Mouse (Mus musculus) embryonic facial prominence, embryonic 15.5 days (tissue): ENCODE measurements around the gene Rsg1. TPM values are rescaled to one million over a fixed set of nuclear protein-coding genes. Genes with fewer than 3 reads are reported as not detected.
A peak's percentile ranks its signal among the peaks of the same experiment; 100 is the strongest.

Experiments
- ATAC-seq: fragments of 200-750 bp; cut with Nextera tagmentation; 2 replicates; pipeline ENCODE4 v1.8.0; 2017; ENCODE audit warnings: low read depth, moderate TSS enrichment; ENCODE audit not compliant: insufficient number of reproducible peaks, low FRiP score, low TSS enrichment
- H3K27ac ChIP-seq: fragments of 300-500 bp; sonication (generic); replicated peaks from 2 replicates; pipeline ENCODE4 v1.5.1; 2015; ENCODE audit warnings: mild to moderate bottlenecking, inconsistent platforms
- H3K27me3 ChIP-seq: fragments of 300-500 bp; sonication (generic); 2 replicates; pipeline ENCODE4 v1.6.1; 2015; ENCODE audit warnings: inconsistent platforms
- H3K36me3 ChIP-seq: fragments of 300-500 bp; sonication (generic); 2 replicates; pipeline ENCODE4 v1.6.1; 2015; ENCODE audit warnings: mild to moderate bottlenecking, inconsistent platforms
- H3K4me1 ChIP-seq: fragments of 300-500 bp; sonication (generic); 2 replicates; pipeline ENCODE4 v1.6.1; 2015; ENCODE audit warnings: inconsistent platforms
- H3K4me2 ChIP-seq: fragments of 300-500 bp; sonication (generic); replicated peaks from 2 replicates; pipeline ENCODE4 v1.6.1; 2015; ENCODE audit warnings: mild to moderate bottlenecking, inconsistent platforms
- H3K4me3 ChIP-seq: fragments of 300-500 bp; sonication (generic); replicated peaks from 2 replicates; pipeline ENCODE4 v1.5.1; 2015; ENCODE audit warnings: mild to moderate bottlenecking, inconsistent platforms
- H3K9ac ChIP-seq: fragments of 300-500 bp; sonication (generic); 2 replicates; pipeline ENCODE4 v1.6.1; 2015; ENCODE audit warnings: inconsistent platforms
- H3K9me3 ChIP-seq: fragments of 300-500 bp; sonication (generic); replicated peaks from 2 replicates; pipeline ENCODE4 v1.6.1; 2016; ENCODE audit warnings: inconsistent platforms
- WGBS: fragments of 180-500 bp; shearing (Covaris S2); methylation state at CpG from one replicate; pipeline ENCODE4 v1.1.7; 2015; 5-methylcytosine and 5-hydroxymethylcytosine counted together
- polyA plus RNA-seq: library from polyadenylated mRNA; unstranded; fragments of >200 nt; fragmentation: Nextera tagmentation; extraction: Ambion mirVana; gene quantifications from 2 replicates; pipeline ENCODE4 v1.2.1, GENCODE M21; 2015

The Rsg1 gene
- polyA plus RNA-seq, 1 experiment from 2014 or later = 8.1 TPM

- Histone ChIP-seq H3K36me3 (0 out of 2 replicates have a peak, but pooled peaks cover 2% of the 10 kb centered on the region), H3K9ac (no peak overlapping the region), H3K4me3 (no peak overlapping the region), H3K27me3 (no peaks in the 10 kb centered on the region), H3K4me1 (peaks cover 19% of the 10 kb centered on the region), H3K9me3 (no peaks in the 10 kb centered on the region), H3K27ac (peak overlapping the region; percentile 14; the same call in 1 of the 2 replicates), H3K4me2 (peak overlapping the region; percentile 86; the same call in 1 of the 2 replicates)
- no peak for ATAC-seq
- WGBS = 85% methylated on average over 9 of the region's 9 CpGs
Observed at GRCm38 (mm10) chr4:141212892-141213291, 864 bp upstream of the Rsg1 start.

GRCm38 (mm10) chr4:141213342-141213741 lies 414 bp upstream of the Rsg1 start:
- Histone ChIP-seq H3K9me3 (no peaks in the 10 kb centered on the region), H3K4me3 (peak overlapping the region; percentile 52), H3K27ac (peak overlapping the region; percentile 48), H3K9ac (no peak overlapping the region), H3K4me1 (peaks cover 19% of the 10 kb centered on the region), H3K27me3 (no peaks in the 10 kb centered on the region), H3K4me2 (peak overlapping the region; percentile 86), H3K36me3 (0 out of 2 replicates have a peak, but pooled peaks cover 5% of the 10 kb centered on the region)
- no peak for ATAC-seq
- WGBS = 47% methylated on average over 2 of the region's 2 CpGs

- H3K9ac ChIP-seq = peak overlapping the region; percentile 16; the same call in 1 of the 2 replicates
- peak overlapping the region; percentile 86 for H3K4me2 ChIP-seq
- H3K27ac ChIP-seq = 0 out of 2 replicates have a peak overlapping the region, but pooled peaks have one; percentile 48
- no peak for ATAC-seq
- peak overlapping the region; percentile 52 for H3K4me3 ChIP-seq
- H3K4me1 ChIP-seq = peaks cover 19% of the 10 kb centered on the region
- no peaks in the 10 kb centered on the region for H3K27me3 ChIP-seq
- WGBS = under 1% methylated on average over 16 of the region's 16 CpGs
- no peaks in the 10 kb centered on the region for H3K9me3 ChIP-seq
- H3K36me3 ChIP-seq = 0 out of 2 replicates have a peak, but pooled peaks cover 5% of the 10 kb centered on the region
Observed at GRCm38 (mm10) chr4:141214337-141214851, 638 bp downstream of the Rsg1 start.

- Histone ChIP-seq H3K9me3 (no peaks in the 10 kb centered on the region), H3K4me1 (peaks cover under 1% of the 10 kb centered on the region), H3K4me2 (no peak overlapping the region), H3K9ac (no peak overlapping the region), H3K27me3 (no peaks in the 10 kb centered on the region), H3K27ac (no peak overlapping the region), H3K36me3 (0 out of 2 replicates have a peak, but pooled peaks cover 9% of the 10 kb centered on the region), H3K4me3 (no peak overlapping the region)
- ATAC-seq = no peak
- WGBS = 88% methylated on average over 20 of the region's 20 CpGs
Observed at GRCm38 (mm10) chr4:141219583-141220213, 5.9 kb downstream of the Rsg1 start.

GRCm38 (mm10) chr4:141221848-141222247 lies 8.1 kb downstream of the Rsg1 start:
- H3K27me3 ChIP-seq = no peaks in the 10 kb centered on the region

GRCm38 (mm10) chr4:141222752-141223151 lies 9.0 kb downstream of the Rsg1 start:
- no peak for ATAC-seq
- 81% methylated on average over 5 of the region's 5 CpGs for WGBS
- no peak overlapping the region for H3K27ac ChIP-seq

More at GRCm38 (mm10) chr4:141221848-141222247, 8.1 kb downstream of the Rsg1 start:
- no peak for ATAC-seq
- Histone ChIP-seq H3K9ac (no peak overlapping the region), H3K4me1 (no peaks in the 10 kb centered on the region), H3K27ac (no peak overlapping the region), H3K9me3 (no peaks in the 10 kb centered on the region), H3K4me3 (no peak overlapping the region), H3K36me3 (0 out of 2 replicates have a peak, but pooled peaks cover 9% of the 10 kb centered on the region), H3K4me2 (no peak overlapping the region)
- WGBS = 73% methylated on average over 2 of the region's 2 CpGs

GRCm38 (mm10) chr4:141228687-141229086 lies 14.9 kb downstream of the Rsg1 start:
- Histone ChIP-seq H3K9me3 (no peaks in the 10 kb centered on the region), H3K27ac (no peak overlapping the region), H3K4me3 (no peak overlapping the region), H3K4me2 (no peak overlapping the region), H3K9ac (no peak overlapping the region), H3K36me3 (no peaks in the 10 kb centered on the region), H3K4me1 (no peaks in the 10 kb centered on the region), H3K27me3 (no peaks in the 10 kb centered on the region)
- no peak for ATAC-seq
- 73% methylated on average over 7 of the region's 7 CpGs for WGBS

More at GRCm38 (mm10) chr4:141222752-141223151, 9.0 kb downstream of the Rsg1 start:
- H3K9me3 ChIP-seq = no peaks in the 10 kb centered on the region
- no peak overlapping the region for H3K9ac ChIP-seq
- no peak overlapping the region for H3K4me2 ChIP-seq
- no peaks in the 10 kb centered on the region for H3K4me1 ChIP-seq
- H3K27me3 ChIP-seq = no peaks in the 10 kb centered on the region
- H3K4me3 ChIP-seq = no peak overlapping the region
- 0 out of 2 replicates have a peak, but pooled peaks cover 8% of the 10 kb centered on the region for H3K36me3 ChIP-seq

GRCm38 (mm10) chr4:141233196-141233595 lies 19.4 kb downstream of the Rsg1 start:
- H3K27ac ChIP-seq = no peak overlapping the region
- H3K27me3 ChIP-seq = peaks cover 4% of the 10 kb centered on the region; the same call in 1 of the 2 replicates
- no peak for ATAC-seq
- no peak overlapping the region for H3K4me3 ChIP-seq
- H3K36me3 ChIP-seq = no peaks in the 10 kb centered on the region
- no peak overlapping the region for H3K9ac ChIP-seq
- H3K9me3 ChIP-seq = no peaks in the 10 kb centered on the region
- WGBS = 86% methylated on average over 4 of the region's 4 CpGs
- H3K4me2 ChIP-seq = no peak overlapping the region
- no peaks in the 10 kb centered on the region for H3K4me1 ChIP-seq

GRCm38 (mm10) chr4:141235537-141236111 lies 21.9 kb downstream of the Rsg1 start:
- Histone ChIP-seq H3K36me3 (no peaks in the 10 kb centered on the region), H3K9ac (no peak overlapping the region), H3K4me1 (peaks cover 23% of the 10 kb centered on the region), H3K9me3 (no peaks in the 10 kb centered on the region), H3K4me3 (no peak overlapping the region), H3K4me2 (no peak overlapping the region), H3K27me3 (peaks cover 11% of the 10 kb centered on the region; the same call in 1 of the 2 replicates), H3K27ac (no peak overlapping the region)
- ATAC-seq = no peak
- WGBS = 61% methylated on average over 6 of the region's 6 CpGs

GRCm38 (mm10) chr4:141236856-141237255 lies 23.1 kb downstream of the Rsg1 start:
- ATAC-seq = no peak
- Histone ChIP-seq H3K4me3 (no peak overlapping the region), H3K4me2 (no peak overlapping the region), H3K27ac (no peak overlapping the region), H3K36me3 (no peaks in the 10 kb centered on the region), H3K9ac (no peak overlapping the region), H3K9me3 (no peaks in the 10 kb centered on the region), H3K4me1 (peaks cover 36% of the 10 kb centered on the region), H3K27me3 (peaks cover 18% of the 10 kb centered on the region; the same call in 1 of the 2 replicates)
- WGBS = 63% methylated on average over 3 of the region's 3 CpGs
